Mouse (Mus musculus) C2C12 (cell line): ENCODE results near the gene Rasgef1b. TPM values are rescaled to one million over a fixed set of nuclear protein-coding genes. Genes with fewer than 3 reads are reported as not detected.
A peak's percentile ranks its signal among the peaks of the same experiment; 100 is the strongest.

ENCODE experiments used
- H3K27me3 ChIP-seq: one replicate; pipeline ENCODE4 v1.6.1; 2011; ENCODE audit not compliant: control insufficient read depth, insufficient read depth, insufficient read length
- H3K36me3 ChIP-seq: one replicate; pipeline ENCODE4 v1.6.1; 2011; ENCODE audit not compliant: control insufficient read depth, insufficient read depth
- H3K4me3 ChIP-seq: one replicate; pipeline ENCODE4 v1.5.1; 2011; ENCODE audit warnings: mild to moderate bottlenecking, control low read depth; ENCODE audit not compliant: poor library complexity, insufficient read depth, severe bottlenecking
- H3K79me2 ChIP-seq: one replicate; pipeline ENCODE4 v1.6.1; 2011; ENCODE audit not compliant: control insufficient read depth, insufficient read depth
- H3K79me3 ChIP-seq: one replicate; pipeline ENCODE4 v1.6.1; 2011; ENCODE audit warnings: low read depth, control low read depth
- H3ac ChIP-seq: one replicate; pipeline ENCODE3; 2011; ENCODE audit warnings: low read depth; ENCODE audit not compliant: control insufficient read depth, insufficient read length
- CEBPB ChIP-seq: IDR thresholded peaks from one replicate; pipeline ENCODE4 v1.6.1; 2011; ENCODE audit warnings: low read depth, mild to moderate bottlenecking, control low read depth, moderate library complexity
- CTCF ChIP-seq: IDR thresholded peaks from one replicate; pipeline ENCODE4 v1.5.1; 2011; ENCODE audit not compliant: control insufficient read depth, insufficient read depth, insufficient read length
- FOSL1 ChIP-seq: IDR thresholded peaks from one replicate; pipeline ENCODE4 v1.8.0; 2011; ENCODE audit warnings: mild to moderate bottlenecking, low read length; ENCODE audit not compliant: poor library complexity, insufficient read depth, severe bottlenecking
- MAX ChIP-seq: IDR thresholded peaks from one replicate; pipeline ENCODE4 v1.6.1; 2011; ENCODE audit warnings: mild to moderate bottlenecking, control low read depth
- MYOD1 ChIP-seq: IDR thresholded peaks from one replicate; pipeline ENCODE4 v1.6.1; 2011; ENCODE audit warnings: low read depth; ENCODE audit not compliant: control insufficient read depth, insufficient read length
- MYOG ChIP-seq: IDR thresholded peaks from one replicate; pipeline ENCODE4 v1.6.1; 2011; ENCODE audit not compliant: control insufficient read depth, insufficient read length; ENCODE audit errors: extremely low read depth
- USF1 ChIP-seq: IDR thresholded peaks from one replicate; pipeline ENCODE4 v1.6.1; 2011; ENCODE audit warnings: low read depth, mild to moderate bottlenecking, control low read depth, moderate library complexity
- polyA plus RNA-seq: library from polyadenylated mRNA; unstranded; fragments of >200 nt; fragmentation: generic; extraction: Trizol; gene quantifications from one replicate; pipeline ENCODE4 v1.2.1, GENCODE M21; 2012; ENCODE audit warnings: missing spikeins

The Rasgef1b gene
- polyA plus RNA-seq, 1 experiment, result 0.05 TPM

DNA sequence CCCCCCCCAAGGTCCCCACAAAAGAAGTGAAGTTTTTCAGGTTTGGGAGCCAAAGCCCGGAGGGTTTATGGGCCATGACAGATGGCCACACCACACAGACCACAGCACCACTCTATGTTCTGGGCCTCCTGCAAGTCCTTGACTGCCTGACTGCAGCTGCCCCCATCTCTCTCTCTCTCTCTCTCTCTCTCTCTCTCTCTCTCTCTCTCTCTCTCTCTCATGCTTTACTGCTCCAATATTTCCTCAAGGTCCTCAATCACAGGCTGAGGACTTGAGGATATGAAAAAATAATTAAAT, 232.8 kb downstream of the Rasgef1b start:
- no peak overlapping the region for H3K4me3 ChIP-seq
- H3K79me2 ChIP-seq, result no peaks in the 10 kb centered on the region
- no peaks in the 10 kb centered on the region for H3K36me3 ChIP-seq
- peaks cover 4% of the 10 kb centered on the region for H3K27me3 ChIP-seq
- no peak overlapping the region for H3ac ChIP-seq
- TF ChIP-seq FOSL1 (no peak), MYOD1 (peak; percentile 67), CTCF (no peak), USF1 (no peak)
- H3K79me3 ChIP-seq, result no peaks in the 10 kb centered on the region

DNA sequence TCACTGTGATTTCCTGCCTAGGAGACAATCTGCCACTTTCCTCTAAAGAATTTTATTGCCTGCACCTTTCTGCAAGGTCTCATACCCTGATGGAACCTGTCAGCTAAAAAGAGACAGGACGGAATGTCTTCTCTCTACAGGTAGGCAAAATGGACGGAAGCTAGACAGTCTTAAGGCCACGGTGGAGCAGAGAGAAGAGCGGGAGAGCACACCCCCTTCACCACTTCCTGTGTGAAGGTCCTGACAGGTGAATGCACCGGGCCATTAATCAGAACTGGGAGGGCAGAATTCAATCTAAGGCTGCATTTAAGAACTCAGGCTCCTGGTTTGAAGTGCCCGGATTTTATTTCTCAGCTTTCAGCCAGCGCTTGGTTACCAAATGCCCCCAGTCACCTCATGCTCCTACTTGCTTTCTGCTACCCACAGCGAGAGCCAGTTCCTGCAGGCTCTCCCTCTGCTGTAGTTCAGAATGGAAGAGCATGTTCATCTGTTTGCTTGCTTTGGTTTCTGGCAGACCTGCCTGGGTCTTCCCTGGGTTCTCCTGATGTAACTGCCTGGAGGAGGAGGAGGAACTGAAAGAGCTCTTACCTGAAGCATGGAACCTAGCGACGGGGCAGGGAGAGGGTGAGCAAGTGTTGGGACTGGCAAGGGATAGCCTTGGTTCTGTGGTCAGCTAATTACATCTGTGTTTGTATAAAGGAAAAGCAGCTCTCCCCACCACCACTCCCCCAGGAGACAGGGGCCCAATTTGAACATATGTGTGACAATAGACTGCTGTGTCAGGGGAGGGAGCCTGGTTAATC, 233.3 kb downstream of the Rasgef1b start:
- H3K79me2 ChIP-seq, result no peaks in the 10 kb centered on the region
- H3K27me3 ChIP-seq, result peaks cover 4% of the 10 kb centered on the region
- H3K79me3 ChIP-seq, result no peaks in the 10 kb centered on the region
- TF ChIP-seq MYOG (no peak), CTCF (no peak), MAX (no peak), CEBPB (no peak), FOSL1 (no peak)
- H3ac ChIP-seq, result no peak overlapping the region
- H3K36me3 ChIP-seq, result no peaks in the 10 kb centered on the region
- H3K4me3 ChIP-seq, result no peak overlapping the region

DNA sequence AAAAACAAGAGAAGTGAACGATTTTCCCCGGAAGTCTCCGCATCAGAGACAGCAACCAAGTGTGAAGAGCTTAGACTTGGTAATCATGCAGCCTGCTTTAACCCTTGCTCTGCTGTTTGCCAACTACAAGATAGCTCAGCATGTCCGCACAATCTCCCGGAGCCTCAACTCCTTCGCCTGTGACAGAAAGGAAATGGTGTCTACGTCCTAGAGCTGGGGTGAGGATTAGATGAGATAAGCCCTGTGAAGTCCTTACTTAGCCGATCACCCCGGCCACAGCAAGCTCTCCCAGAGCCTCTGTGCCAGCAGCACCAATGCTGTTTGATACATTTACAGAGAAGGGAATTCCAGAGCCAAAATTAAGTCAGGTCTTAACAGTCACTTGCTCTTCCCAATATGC, 235.0 kb downstream of the Rasgef1b start:
- TF ChIP-seq CEBPB, result no peak
- TF ChIP-seq FOSL1, result no peak
- TF ChIP-seq CTCF, result no peak
- no peak for TF ChIP-seq MYOD1
- TF ChIP-seq MYOG, result no peak
- no peak for TF ChIP-seq USF1
- TF ChIP-seq MAX, result no peak
- no peak overlapping the region for H3ac ChIP-seq
- peaks cover 4% of the 10 kb centered on the region for H3K27me3 ChIP-seq
- no peak overlapping the region for H3K4me3 ChIP-seq
- H3K36me3 ChIP-seq, result no peaks in the 10 kb centered on the region
- no peaks in the 10 kb centered on the region for H3K79me3 ChIP-seq
- no peaks in the 10 kb centered on the region for H3K79me2 ChIP-seq

DNA sequence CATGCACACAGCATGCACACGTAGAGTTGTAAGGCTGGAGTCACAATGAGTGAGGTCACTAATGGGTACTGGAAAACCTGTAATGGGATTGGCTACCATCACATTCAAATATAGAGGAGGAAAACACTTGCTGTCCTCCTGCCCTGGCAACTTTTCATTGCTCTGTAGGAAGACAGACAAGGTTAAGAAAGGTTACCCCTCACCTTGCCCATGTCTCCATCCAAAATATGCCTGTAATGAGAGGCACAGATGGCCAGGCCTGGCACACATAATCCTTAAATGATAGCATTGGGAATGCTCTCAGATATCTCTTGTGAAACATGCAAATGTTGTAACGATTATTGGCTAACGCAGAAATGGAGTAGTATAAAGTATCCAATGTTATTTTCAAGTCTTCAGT, 235.8 kb downstream of the Rasgef1b start:
- Histone ChIP-seq H3K27me3 (peaks cover 4% of the 10 kb centered on the region), H3K36me3 (no peaks in the 10 kb centered on the region), H3ac (no peak overlapping the region), H3K79me3 (no peaks in the 10 kb centered on the region), H3K79me2 (no peaks in the 10 kb centered on the region), H3K4me3 (no peak overlapping the region)
- TF ChIP-seq CEBPB (no peak), FOSL1 (no peak), USF1 (no peak), MYOD1 (no peak), MAX (no peak), MYOG (no peak)

DNA sequence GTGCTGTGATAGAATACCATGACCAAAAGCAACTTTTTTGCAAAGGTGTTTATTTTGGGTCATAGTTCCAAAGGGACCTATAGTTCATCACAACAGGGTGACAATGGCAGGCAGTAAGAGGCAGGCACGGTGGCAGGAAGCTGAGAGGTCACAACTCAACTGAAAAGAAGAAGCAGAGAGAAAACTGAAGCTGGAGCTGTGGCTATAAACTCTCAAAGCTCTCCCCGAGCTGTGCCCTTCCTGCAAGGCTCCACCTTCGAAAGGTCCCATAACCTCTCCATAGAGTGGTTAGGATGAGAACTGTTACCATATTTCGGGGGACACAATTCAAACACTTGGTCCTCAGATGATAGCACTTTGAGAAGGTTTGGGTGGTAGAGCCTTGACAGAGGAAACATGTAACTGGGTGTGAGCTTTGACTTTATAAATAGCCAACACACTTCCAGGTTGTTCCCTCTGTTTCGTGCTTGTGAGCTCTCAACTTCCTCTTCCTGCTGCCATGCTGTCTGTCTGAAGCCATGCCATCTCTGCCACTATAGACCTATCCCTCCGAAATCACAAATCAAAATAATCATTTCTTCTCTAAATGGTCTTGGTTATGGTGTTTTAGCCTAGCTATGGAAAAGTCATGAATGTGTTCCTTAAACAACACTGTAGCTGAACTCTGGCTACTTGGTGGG, 240.2 kb downstream of the Rasgef1b start:
- no peak overlapping the region for H3ac ChIP-seq
- H3K79me2 ChIP-seq, result no peaks in the 10 kb centered on the region
- no peaks in the 10 kb centered on the region for H3K36me3 ChIP-seq
- H3K79me3 ChIP-seq, result no peaks in the 10 kb centered on the region
- peaks cover 4% of the 10 kb centered on the region for H3K27me3 ChIP-seq
- H3K4me3 ChIP-seq, result no peak overlapping the region
- TF ChIP-seq MYOG (no peak), MAX (no peak), CTCF (no peak), FOSL1 (no peak)
